Mouse (Mus musculus) heart, adult 2 months (tissue): ENCODE measurements around the gene Cntnap4. TPM values are rescaled to one million over a fixed set of nuclear protein-coding genes. Genes with fewer than 3 reads are reported as not detected.

ENCODE experiments used
- DNase-seq, 2 experiments: peaks; one replicate each; pipeline ENCODE4 v3.0.0; 2021
- H3K27ac ChIP-seq: fragments of 200-600 bp; 2 replicates; pipeline ENCODE4 v1.8.1; 2022
- H3K27me3 ChIP-seq: fragments of 200-500 bp; 2 replicates; pipeline ENCODE4 v1.6.1; 2012; ENCODE audit warnings: mild to moderate bottlenecking, low read length, inconsistent platforms, mixed read lengths; ENCODE audit not compliant: control insufficient read depth, insufficient read depth
- H3K36me3 ChIP-seq: fragments of 200-500 bp; 2 replicates; pipeline ENCODE4 v1.6.1; 2012; ENCODE audit warnings: low read length, inconsistent platforms; ENCODE audit not compliant: control insufficient read depth, insufficient read depth
- H3K4me1 ChIP-seq: fragments of 200-500 bp; 2 replicates; pipeline ENCODE4 v1.6.1; 2011; ENCODE audit warnings: low read length; ENCODE audit not compliant: control insufficient read depth, insufficient read depth
- H3K4me3 ChIP-seq: fragments of 200-600 bp; 2 replicates; pipeline ENCODE4 v1.8.1; 2022
- H3K79me2 ChIP-seq: fragments of 200-500 bp; replicated peaks from 2 replicates; pipeline ENCODE4 v1.6.1; 2012; ENCODE audit warnings: mild to moderate bottlenecking, inconsistent platforms, low read length, moderate library complexity, mixed read lengths; ENCODE audit not compliant: control insufficient read depth, insufficient read depth
- H3K9ac ChIP-seq: fragments of 200-500 bp; 2 replicates; pipeline ENCODE4 v1.6.1; 2012; ENCODE audit warnings: low read depth, mild to moderate bottlenecking, control low read depth, inconsistent platforms, low read length, mixed read lengths
- CTCF ChIP-seq: fragments of 200-600 bp; IDR thresholded peaks from 2 replicates; pipeline ENCODE4 v1.8.1; 2022; ENCODE audit warnings: antibody characterized with exemption, mild to moderate bottlenecking, moderate library complexity
- EP300 ChIP-seq: fragments of 200-500 bp; IDR thresholded peaks from 2 replicates; pipeline ENCODE4 v1.6.1; 2011; ENCODE audit warnings: low read depth, low read length, control low read depth; ENCODE audit not compliant: insufficient read depth
- POLR2A ChIP-seq: fragments of 200-500 bp; IDR thresholded peaks from 2 replicates; pipeline ENCODE4 v1.6.1; 2011; ENCODE audit warnings: mild to moderate bottlenecking, low read depth, low read length, control low read depth; ENCODE audit not compliant: insufficient read depth
- WGBS: fragments of 180-500 bp; shearing (Covaris S2); methylation state at CpG from one replicate; pipeline ENCODE4 v1.1.7; 2018; 5-methylcytosine and 5-hydroxymethylcytosine counted together
- intact Hi-C: fragments of 180-260 bp; cut with DNase I; formaldehyde crosslinking; loops from one replicate; pipeline ENCODE4 v1.15.1; 2025
- polyA plus RNA-seq: library from polyadenylated mRNA; depleted of rRNA; stranded (reverse); fragments of >200 nt; gene quantifications from 2 replicates; pipeline ENCODE4 v1.2.3, GENCODE M21; 2012
- total RNA-seq, 2 experiments: library from RNA; stranded (reverse); gene quantifications; 2 replicates each; pipeline ENCODE4 v1.2.3; 2021

Cntnap4 gene
- total and polyA plus RNA-seq, 3 experiments = not detected

DNA sequence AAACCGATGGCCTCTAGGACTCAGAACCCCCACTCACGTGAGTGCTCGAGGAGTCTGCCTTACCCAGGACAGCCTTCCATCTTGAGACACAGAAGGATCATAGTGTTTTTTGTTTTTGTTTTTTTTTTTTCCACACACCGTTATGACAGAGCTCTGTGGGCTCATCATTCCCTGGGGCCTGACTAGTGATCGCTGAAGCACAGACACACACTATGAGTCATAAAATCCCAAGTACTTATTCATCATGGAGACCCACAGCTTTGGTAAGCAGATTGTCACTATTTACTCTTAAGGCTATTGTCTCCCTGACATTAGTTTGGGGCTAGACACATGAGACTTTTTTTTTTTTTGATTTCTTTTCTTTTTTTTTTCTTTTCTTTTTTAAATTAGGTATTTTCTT lies 352.9 kb downstream of the Cntnap4 start:
- Histone ChIP-seq H3K27ac (no peak overlapping the region), H3K27me3 (no peaks in the 10 kb centered on the region), H3K9ac (no peak overlapping the region), H3K79me2 (no peaks in the 10 kb centered on the region), H3K4me1 (no peaks in the 10 kb centered on the region), H3K4me3 (no peak overlapping the region), H3K36me3 (no peaks in the 10 kb centered on the region)
- TF ChIP-seq CTCF (no peak), POLR2A (no peak), EP300 (no peak)
- 75% methylated on average over 5 of the region's 5 CpGs for WGBS
- intact Hi-C loops = no loop called here
- no peak for DNase-seq
